Mouse (Mus musculus) embryonic fibroblast, embryonic 13.5 days (primary cell): Measurements from ENCODE around the gene Pacrg.

Source experiments
- CTCF ChIP-seq: IDR thresholded peaks from 2 replicates; pipeline ENCODE4 v1.5.1; 2011; ENCODE audit warnings: mild to moderate bottlenecking, control low read depth, low read length, moderate library complexity, borderline replicate concordance; ENCODE audit not compliant: insufficient read depth
- POLR2A ChIP-seq: IDR thresholded peaks from 2 replicates; pipeline ENCODE4 v1.6.1; 2011; ENCODE audit warnings: low read depth, mild to moderate bottlenecking, control low read depth, low read length, moderate library complexity

DNA sequence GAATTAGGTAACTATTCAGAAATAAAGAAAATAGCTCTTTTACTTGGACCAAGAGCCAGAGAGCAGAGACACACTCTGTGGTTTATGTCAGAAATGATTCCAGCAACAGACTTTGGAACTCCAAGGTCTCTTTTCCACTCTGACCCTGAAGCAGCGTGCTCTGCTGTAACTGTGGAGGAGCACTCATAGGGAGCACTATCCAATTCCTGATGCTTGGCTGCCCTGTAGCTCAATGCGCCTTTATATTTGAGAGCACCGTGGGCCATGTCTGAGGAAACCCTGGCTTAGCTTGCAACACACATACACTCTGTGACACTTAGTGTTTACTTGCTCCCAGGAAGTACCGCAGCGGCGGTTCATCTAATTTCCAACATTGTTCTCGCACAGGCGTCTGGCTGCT is 344.0 kb downstream of the Pacrg start:
- TF ChIP-seq CTCF, result no peak
- no peak for TF ChIP-seq POLR2A
